Mouse (Mus musculus): ENCODE measurements at regions not wholly inside any gene's neighbourhood (a gene's known extent, or its start where the extent isn't known, plus 50 kb on each side); places are given as distances from the start of the nearest gene placed in this dataset.

GRCm38 (mm10) chr14:95241946-95242345 lies 639.1 kb upstream of the 4921530L21Rik start:
- no peak for DNase-seq

- DNase-seq: no peak
These were observed 632.2 kb upstream of the 4921530L21Rik start for GRCm38 (mm10) chr14:95248859-95249258.

- DNase-seq: no peak
These were observed 624.9 kb upstream of the 4921530L21Rik start for GRCm38 (mm10) chr14:95256110-95256509.

GRCm38 (mm10) chr14:95281431-95281830 lies 599.6 kb upstream of the 4921530L21Rik start:
- DNase-seq: no peak

- DNase-seq: no peak
These were observed 599.0 kb upstream of the 4921530L21Rik start for GRCm38 (mm10) chr14:95282016-95282415.

- no peak for DNase-seq
These were observed 566.7 kb upstream of the 4921530L21Rik start for GRCm38 (mm10) chr14:95314134-95314924.

- DNase-seq: peak; percentile 30
These were observed 524.1 kb upstream of the 4921530L21Rik start for GRCm38 (mm10) chr14:95356968-95357367.

All from gastrocnemius, postnatal 10 days (tissue).